Mouse (Mus musculus) MEL (cell line): ENCODE data around the gene Kdm5a. TPM values are rescaled to one million over a fixed set of nuclear protein-coding genes. Genes with fewer than 3 reads are reported as not detected.

ENCODE experiments used
- DNase-seq: peaks from one replicate; pipeline ENCODE4 v3.0.0; 2011; ENCODE audit warnings: low read depth, low spot score
- H3K27ac ChIP-seq: 2 replicates; pipeline ENCODE4 v1.5.1; 2012; ENCODE audit warnings: low read depth, mild to moderate bottlenecking, control low read depth, low read length, moderate library complexity; ENCODE audit not compliant: control insufficient read depth
- H3K27me3 ChIP-seq, 2 experiments: fragments of 150-350 bp in 1 of 2; sonication (generic) in 1 of 2; 2 replicates each; pipeline ENCODE4 v1.6.1; 2012; ENCODE audit warnings: low read length in 2 of 2, mild to moderate bottlenecking in 2 of 2, improper control_type of control experiment in 1 of 2, moderate library complexity in 1 of 2; ENCODE audit not compliant: insufficient read depth in 2 of 2, control insufficient read depth in 1 of 2
- H3K36me3 ChIP-seq, 2 experiments: 2 replicates each; pipeline ENCODE4 v1.6.1; 2012 to 2014; ENCODE audit warnings: low read length in 2 of 2, improper control_type of control experiment in 1 of 2, inconsistent platforms in 1 of 2, mild to moderate bottlenecking in 1 of 2; ENCODE audit not compliant: insufficient read depth in 2 of 2, control insufficient read depth in 1 of 2
- H3K4me1 ChIP-seq, 2 experiments: fragments of 150-350 bp in 1 of 2; sonication (generic) in 1 of 2; 2 replicates each; pipeline ENCODE4 v1.6.1; 2012; ENCODE audit warnings: low read length in 2 of 2, improper control_type of control experiment in 1 of 2, mild to moderate bottlenecking in 1 of 2; ENCODE audit not compliant: insufficient read depth in 2 of 2, control insufficient read depth in 1 of 2
- H3K4me3 ChIP-seq, 2 experiments: fragments of 150-350 bp in 1 of 2; sonication (generic) in 1 of 2; 2 replicates each; pipeline ENCODE4 v1.5.1; 2012; ENCODE audit warnings: low read depth in 2 of 2, low read length in 2 of 2, mild to moderate bottlenecking in 2 of 2, moderate library complexity in 2 of 2, control low read depth in 1 of 2, improper control_type of control experiment in 1 of 2; ENCODE audit not compliant: control insufficient read depth in 1 of 2, insufficient read depth in 1 of 2
- H3K79me2 ChIP-seq: 2 replicates; pipeline ENCODE4 v1.6.1; 2012; ENCODE audit warnings: mild to moderate bottlenecking, low read length, moderate library complexity; ENCODE audit not compliant: control insufficient read depth, poor library complexity, insufficient read depth
- H3K9ac ChIP-seq: 2 replicates; pipeline ENCODE4 v1.6.1; 2012; ENCODE audit warnings: low read depth, mild to moderate bottlenecking, control low read depth, low read length, moderate library complexity; ENCODE audit not compliant: control insufficient read depth, poor library complexity, severe bottlenecking
- H3K9me3 ChIP-seq: fragments of 150-350 bp; sonication (generic); replicated peaks from 2 replicates; pipeline ENCODE4 v1.6.1; 2012; ENCODE audit warnings: mild to moderate bottlenecking, low read length, improper control_type of control experiment, moderate library complexity; ENCODE audit not compliant: insufficient read depth
- BHLHE40 ChIP-seq: IDR thresholded peaks from 2 replicates; pipeline ENCODE4 v1.6.1; 2012; ENCODE audit warnings: low read depth, mild to moderate bottlenecking, inconsistent platforms, low read length, improper control_type of control experiment, borderline replicate concordance
- CHD2 ChIP-seq: IDR thresholded peaks from 2 replicates; pipeline ENCODE4 v1.6.1; 2011; ENCODE audit warnings: low read length, improper control_type of control experiment
- CTCF ChIP-seq, 3 experiments: IDR thresholded peaks in 2 of 3; conservative IDR thresholded peaks in 1 of 3; 2 replicates each; pipeline ENCODE4 v1.5.1; 2011 to 2012; ENCODE audit warnings: low read length in 3 of 3, low read depth in 2 of 3, mild to moderate bottlenecking in 2 of 3, improper control_type of control experiment in 1 of 3, inconsistent platforms in 1 of 3, mixed read lengths in 1 of 3, moderate library complexity in 1 of 3; ENCODE audit not compliant: control insufficient read depth in 1 of 3, insufficient read depth in 1 of 3, poor library complexity in 1 of 3, severe bottlenecking in 1 of 3
- E2F4 ChIP-seq: IDR thresholded peaks from 2 replicates; pipeline ENCODE4 v1.6.1; 2011; ENCODE audit warnings: low read depth, low read length, improper control_type of control experiment, borderline replicate concordance
- ELF1 ChIP-seq: IDR thresholded peaks from 2 replicates; pipeline ENCODE4 v1.6.1; 2014; ENCODE audit warnings: low read depth, mild to moderate bottlenecking, inconsistent platforms, low read length, improper control_type of control experiment, moderate library complexity
- EP300 ChIP-seq, 2 experiments: IDR thresholded peaks; 2 replicates each; pipeline ENCODE4 v1.6.1; 2011; ENCODE audit warnings: improper control_type of control experiment in 2 of 2, low read length in 2 of 2, low read depth in 1 of 2, mild to moderate bottlenecking in 1 of 2
- GABPA ChIP-seq: IDR thresholded peaks from 2 replicates; pipeline ENCODE4 v1.6.1; 2012; ENCODE audit warnings: low read depth, mild to moderate bottlenecking, inconsistent platforms, low read length, improper control_type of control experiment, moderate library complexity
- GATA1 ChIP-seq: IDR thresholded peaks from 2 replicates; pipeline ENCODE4 v1.6.1; 2011; ENCODE audit warnings: low read depth, low read length, improper control_type of control experiment
- HCFC1 ChIP-seq: IDR thresholded peaks from 2 replicates; pipeline ENCODE4 v1.6.1; 2012; ENCODE audit warnings: low read depth, mild to moderate bottlenecking, inconsistent platforms, low read length, improper control_type of control experiment, moderate library complexity
- KAT2A ChIP-seq: conservative IDR thresholded peaks from 2 replicates; pipeline ENCODE4 v1.6.1; 2012; ENCODE audit warnings: low read depth, low read length, improper control_type of control experiment, inconsistent platforms
- MAFK ChIP-seq: IDR thresholded peaks from 2 replicates; pipeline ENCODE4 v1.6.1; 2011; ENCODE audit warnings: low read depth, mild to moderate bottlenecking, low read length, improper control_type of control experiment, borderline replicate concordance
- MAX ChIP-seq: IDR thresholded peaks from 2 replicates; pipeline ENCODE4 v1.6.1; 2011; ENCODE audit warnings: low read length, improper control_type of control experiment
- MAZ ChIP-seq: IDR thresholded peaks from 2 replicates; pipeline ENCODE4 v1.6.1; 2012; ENCODE audit warnings: low read depth, mild to moderate bottlenecking, inconsistent platforms, low read length, improper control_type of control experiment
- MEF2A ChIP-seq: IDR thresholded peaks from 2 replicates; pipeline ENCODE4 v1.6.1; 2014; ENCODE audit warnings: low read depth, mild to moderate bottlenecking, inconsistent platforms, low read length, improper control_type of control experiment; ENCODE audit not compliant: poor library complexity, insufficient replicate concordance, severe bottlenecking; ENCODE audit errors: extremely low read depth
- MYC ChIP-seq: IDR thresholded peaks from 2 replicates; pipeline ENCODE4 v1.6.1; 2011; ENCODE audit warnings: low read depth, mild to moderate bottlenecking, low read length, improper control_type of control experiment, moderate library complexity
- NELFE ChIP-seq: IDR thresholded peaks from 2 replicates; pipeline ENCODE4 v1.6.1; 2011; ENCODE audit warnings: low read depth, low read length, improper control_type of control experiment
- POLR2A ChIP-seq, 2 experiments: IDR thresholded peaks; 2 replicates each; pipeline ENCODE4 v1.6.1; 2011 to 2012; ENCODE audit warnings: low read length in 2 of 2, mild to moderate bottlenecking in 2 of 2, control low read depth in 1 of 2, improper control_type of control experiment in 1 of 2, low read depth in 1 of 2, moderate library complexity in 1 of 2; ENCODE audit not compliant: control insufficient read depth in 1 of 2, insufficient read depth in 1 of 2, poor library complexity in 1 of 2
- POLR2AphosphoS2 ChIP-seq: IDR thresholded peaks from 2 replicates; pipeline ENCODE4 v1.6.1; 2011; ENCODE audit warnings: low read length, improper control_type of control experiment
- POLR2AphosphoS5 ChIP-seq: IDR thresholded peaks from 2 replicates; pipeline ENCODE4 v1.6.1; 2012; ENCODE audit warnings: low read depth, borderline replicate concordance, mild to moderate bottlenecking, inconsistent platforms, low read length, moderate library complexity, mixed read lengths
- RAD21 ChIP-seq: IDR thresholded peaks from 2 replicates; pipeline ENCODE4 v1.6.1; 2011; ENCODE audit warnings: mild to moderate bottlenecking, low read depth, low read length, improper control_type of control experiment
- RCOR1 ChIP-seq: IDR thresholded peaks from 2 replicates; pipeline ENCODE4 v1.6.1; 2012; ENCODE audit warnings: low read depth, mild to moderate bottlenecking, inconsistent platforms, low read length, improper control_type of control experiment
- SIN3A ChIP-seq: IDR thresholded peaks from 2 replicates; pipeline ENCODE4 v1.6.1; 2012; ENCODE audit warnings: low read length, improper control_type of control experiment, inconsistent platforms
- TAL1 ChIP-seq: IDR thresholded peaks from 2 replicates; pipeline ENCODE4 v1.6.1; 2012; ENCODE audit warnings: mild to moderate bottlenecking, inconsistent platforms, low read length, moderate library complexity, mixed read lengths
- TBP ChIP-seq: IDR thresholded peaks from 2 replicates; pipeline ENCODE4 v1.8.0; 2011; ENCODE audit warnings: low read depth, low read length, improper control_type of control experiment
- UBTF ChIP-seq: IDR thresholded peaks from 2 replicates; pipeline ENCODE4 v1.6.1; 2012; ENCODE audit warnings: low read depth, mild to moderate bottlenecking, inconsistent platforms, low read length, improper control_type of control experiment, moderate library complexity, borderline replicate concordance; ENCODE audit not compliant: insufficient read depth
- USF1 ChIP-seq: IDR thresholded peaks from 2 replicates; pipeline ENCODE4 v1.6.1; 2014; ENCODE audit warnings: low read depth, mild to moderate bottlenecking, inconsistent platforms, low read length, improper control_type of control experiment, moderate library complexity
- USF2 ChIP-seq, 2 experiments: IDR thresholded peaks; 2 replicates each; pipeline ENCODE4 v1.6.1; 2011 to 2012; ENCODE audit warnings: improper control_type of control experiment in 2 of 2, low read length in 2 of 2, borderline replicate concordance in 1 of 2, inconsistent platforms in 1 of 2, low read depth in 1 of 2, mild to moderate bottlenecking in 1 of 2; ENCODE audit not compliant: insufficient read depth in 1 of 2
- ZC3H11A ChIP-seq: IDR thresholded peaks from 2 replicates; pipeline ENCODE4 v1.6.1; 2012; ENCODE audit warnings: low read depth, mild to moderate bottlenecking, inconsistent platforms, low read length, improper control_type of control experiment
- ZMIZ1 ChIP-seq: IDR thresholded peaks from 2 replicates; pipeline ENCODE4 v1.6.1; 2012; ENCODE audit warnings: low read depth, mild to moderate bottlenecking, inconsistent platforms, low read length, improper control_type of control experiment, moderate library complexity
- ZNF384 ChIP-seq: IDR thresholded peaks from 2 replicates; pipeline ENCODE4 v1.6.1; 2012; ENCODE audit warnings: low read depth, mild to moderate bottlenecking, inconsistent platforms, low read length, improper control_type of control experiment
- polyA plus RNA-seq, 2 experiments: library from polyadenylated mRNA; stranded (reverse) in 1 of 2; unstranded in 1 of 2; fragments of >175 nt in 1 of 2; fragments of >200 nt in 1 of 2; gene quantifications; 2 replicates each; pipeline versions ENCODE4 v1.2.1 to v1.2.4; 2012; ENCODE audit warnings: low replicate concordance in 2 of 2, low read depth in 1 of 2; ENCODE audit not compliant: insufficient read length in 2 of 2, insufficient read depth in 1 of 2, missing spikeins in 1 of 2
- total RNA-seq: library from RNA; depleted of rRNA; stranded (reverse); fragments of 300-350 nt; gene quantifications from 2 replicates; pipeline ENCODE4 v1.2.3, GENCODE M21; 2012

Gene Kdm5a
- total and polyA plus RNA-seq, 3 experiments: 45.7 to 303 (median 121) TPM

- no peak overlapping the region for H3K27ac ChIP-seq
- peaks cover 6 to 8% of the 10 kb centered on the region in 2 experiments for H3K4me1 ChIP-seq
- H3K9me3 ChIP-seq: no peaks in the 10 kb centered on the region
- peaks cover 10 to 13% of the 10 kb centered on the region in 2 experiments for H3K36me3 ChIP-seq
- H3K79me2 ChIP-seq: no peaks in the 10 kb centered on the region
- H3K9ac ChIP-seq: no peak overlapping the region
- no peak for DNase-seq
- no peaks in the 10 kb centered on the region for H3K27me3 ChIP-seq
- no peak overlapping the region for H3K4me3 ChIP-seq
- no peak for TF ChIP-seq USF2 (IDR thresholded peaks at IDR 0.05; ENCODE audit: borderline replicate concordance in 1 of 2, insufficient read depth in 1 of 2, low read depth in 1 of 2, low read length in 2 of 2)
- TF ChIP-seq NELFE: no peak
- no peak for TF ChIP-seq ZC3H11A
- no peak for TF ChIP-seq CHD2
- no peak for TF ChIP-seq EP300 (IDR thresholded peaks at IDR 0.05; ENCODE audit: low read depth in 1 of 2, low read length in 2 of 2)
- TF ChIP-seq GABPA: no peak
- no peak for TF ChIP-seq RAD21
- TF ChIP-seq TBP: no peak
- no peak for TF ChIP-seq POLR2AphosphoS2
- TF ChIP-seq UBTF: no peak
Observed at GRCm38 (mm10) chr6:120480361-120480760, 116.4 kb downstream of the Kdm5a start.

GRCm38 (mm10) chr6:120481538-120481937, 117.6 kb downstream of the Kdm5a start:
- DNase-seq: peak; percentile 58
- no peak overlapping the region for H3K9ac ChIP-seq
- peaks cover 9 to 18% of the 10 kb centered on the region in 2 experiments for H3K4me1 ChIP-seq
- H3K27ac ChIP-seq: no peak overlapping the region
- H3K9me3 ChIP-seq: no peaks in the 10 kb centered on the region
- no peaks in the 10 kb centered on the region for H3K27me3 ChIP-seq
- peaks cover 2 to 18% of the 10 kb centered on the region in 2 experiments for H3K36me3 ChIP-seq
- H3K79me2 ChIP-seq: no peaks in the 10 kb centered on the region
- H3K4me3 ChIP-seq: no peak overlapping the region
- TF ChIP-seq POLR2A (IDR thresholded peaks at IDR 0.05; ENCODE audit: control insufficient read depth in 1 of 2, insufficient read depth in 1 of 2, low read depth in 1 of 2, low read length in 2 of 2, poor library complexity in 1 of 2) (no peak), NELFE (no peak), MEF2A (no peak), BHLHE40 (no peak), POLR2AphosphoS2 (no peak), POLR2AphosphoS5 (no peak), ZMIZ1 (no peak), KAT2A (no peak), EP300 (IDR thresholded peaks at IDR 0.05; ENCODE audit: low read depth in 1 of 2, low read length in 2 of 2) (no peak), USF1 (no peak), ZNF384 (no peak), GATA1 (no peak), MAFK (no peak), MYC (no peak), RCOR1 (no peak), SIN3A (no peak), RAD21 (peak; percentile 37), CHD2 (no peak), TBP (no peak), GABPA (no peak), ELF1 (no peak), USF2 (IDR thresholded peaks at IDR 0.05; ENCODE audit: borderline replicate concordance in 1 of 2, insufficient read depth in 1 of 2, low read depth in 1 of 2, low read length in 2 of 2) (no peak), HCFC1 (no peak), MAX (no peak), CTCF (IDR thresholded peaks at IDR 0.05 in 2 of 3, conservative IDR thresholded peaks at IDR 0.05 in 1 of 3; ENCODE audit: control insufficient read depth in 1 of 3, insufficient read depth in 1 of 3, low read depth in 2 of 3, low read length in 3 of 3, poor library complexity in 1 of 3, severe bottlenecking in 1 of 3) (peak; percentile 43 to 60 (median 59)), E2F4 (no peak), MAZ (no peak), ZC3H11A (0 out of 2 replicates have a peak, but pooled peaks have one; percentile 8), TAL1 (no peak)
